Mouse (Mus musculus) MEL (cell line): Measurements from ENCODE around the gene Arl15.

Experiments used
- ELF1 ChIP-seq: IDR thresholded peaks from 2 replicates; pipeline ENCODE4 v1.6.1; 2014; ENCODE audit warnings: low read depth, mild to moderate bottlenecking, inconsistent platforms, low read length, improper control_type of control experiment, moderate library complexity
- KAT2A ChIP-seq: conservative IDR thresholded peaks from 2 replicates; pipeline ENCODE4 v1.6.1; 2012; ENCODE audit warnings: low read depth, low read length, improper control_type of control experiment, inconsistent platforms

DNA sequence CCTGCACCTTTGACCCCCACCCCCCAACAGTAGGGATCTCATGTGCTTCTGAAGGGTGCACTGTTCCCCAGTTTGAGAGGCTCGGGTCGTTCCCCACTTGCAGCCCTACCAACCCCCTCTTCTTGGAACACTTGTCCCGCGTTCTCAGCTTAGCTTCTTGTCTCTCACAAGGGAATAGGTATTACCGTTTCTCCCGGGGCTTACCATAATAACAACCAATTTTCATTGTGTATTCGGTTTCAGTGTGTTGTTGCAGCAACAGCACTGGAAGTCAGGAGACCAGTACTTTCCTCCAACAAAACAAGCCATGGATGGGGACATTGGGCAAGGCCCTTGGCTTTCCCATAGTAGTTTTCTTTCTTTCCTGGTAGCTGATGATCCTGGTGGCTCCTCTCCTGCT is 145.8 kb downstream of the Arl15 start:
- no peak for TF ChIP-seq KAT2A
- TF ChIP-seq ELF1 = no peak
